Mouse (Mus musculus) embryonic facial prominence, embryonic 12.5 days (tissue): ENCODE data around the gene C9. TPM values are rescaled to one million over a fixed set of nuclear protein-coding genes. Genes with fewer than 3 reads are reported as not detected.

Experiments used
- ATAC-seq: fragments of 200-750 bp; cut with Nextera tagmentation; 2 replicates; pipeline ENCODE4 v1.8.0; 2017; ENCODE audit not compliant: insufficient number of reproducible peaks, insufficient read depth, low FRiP score, low TSS enrichment
- H3K27ac ChIP-seq: fragments of 300-500 bp; sonication (generic); 2 replicates; pipeline ENCODE4 v1.5.1; 2016; ENCODE audit warnings: mild to moderate bottlenecking
- H3K27me3 ChIP-seq: fragments of 300-500 bp; sonication (generic); 2 replicates; pipeline ENCODE4 v1.6.1; 2016; ENCODE audit warnings: mild to moderate bottlenecking, moderate library complexity
- H3K36me3 ChIP-seq: fragments of 300-500 bp; sonication (generic); 2 replicates; pipeline ENCODE4 v1.6.1; 2016; ENCODE audit warnings: mild to moderate bottlenecking
- H3K4me1 ChIP-seq: fragments of 300-500 bp; sonication (generic); 2 replicates; pipeline ENCODE4 v1.6.1; 2016
- H3K4me2 ChIP-seq: fragments of 300-500 bp; sonication (generic); replicated peaks from 2 replicates; pipeline ENCODE4 v1.6.1; 2016; ENCODE audit warnings: mild to moderate bottlenecking, moderate library complexity
- H3K4me3 ChIP-seq: fragments of 300-500 bp; sonication (generic); 2 replicates; pipeline ENCODE4 v1.5.1; 2016; ENCODE audit warnings: mild to moderate bottlenecking
- H3K9ac ChIP-seq: fragments of 300-500 bp; sonication (generic); 2 replicates; pipeline ENCODE4 v1.6.1; 2016; ENCODE audit warnings: mild to moderate bottlenecking, moderate library complexity
- H3K9me3 ChIP-seq: fragments of 300-500 bp; sonication (generic); 2 replicates; pipeline ENCODE4 v1.6.1; 2016; ENCODE audit warnings: mild to moderate bottlenecking, moderate library complexity
- WGBS: fragments of 180-500 bp; shearing (Covaris S2); methylation state at CpG from one replicate; pipeline ENCODE4 v1.1.7; 2016; 5-methylcytosine and 5-hydroxymethylcytosine counted together
- polyA plus RNA-seq: library from polyadenylated mRNA; unstranded; fragments of >200 nt; fragmentation: Nextera tagmentation; extraction: Ambion mirVana; gene quantifications from 2 replicates; pipeline ENCODE4 v1.2.1, GENCODE M21; 2016

Gene C9
- polyA plus RNA-seq, 1 experiment from 2014 or later, result 0.10 TPM

GRCm38 (mm10) chr15:6469384-6469783, 24.3 kb downstream of the C9 start:
- H3K9me3 ChIP-seq, result no peaks in the 10 kb centered on the region
- no peaks in the 10 kb centered on the region for H3K36me3 ChIP-seq
- no peak overlapping the region for H3K4me2 ChIP-seq
- H3K27ac ChIP-seq, result no peak overlapping the region
- ATAC-seq, result no peak
- peaks cover 4% of the 10 kb centered on the region for H3K4me1 ChIP-seq
- H3K9ac ChIP-seq, result no peak overlapping the region
- WGBS, result 93% methylated on average over 3 of the region's 3 CpGs
- H3K27me3 ChIP-seq, result no peaks in the 10 kb centered on the region
- H3K4me3 ChIP-seq, result no peak overlapping the region

DNA sequence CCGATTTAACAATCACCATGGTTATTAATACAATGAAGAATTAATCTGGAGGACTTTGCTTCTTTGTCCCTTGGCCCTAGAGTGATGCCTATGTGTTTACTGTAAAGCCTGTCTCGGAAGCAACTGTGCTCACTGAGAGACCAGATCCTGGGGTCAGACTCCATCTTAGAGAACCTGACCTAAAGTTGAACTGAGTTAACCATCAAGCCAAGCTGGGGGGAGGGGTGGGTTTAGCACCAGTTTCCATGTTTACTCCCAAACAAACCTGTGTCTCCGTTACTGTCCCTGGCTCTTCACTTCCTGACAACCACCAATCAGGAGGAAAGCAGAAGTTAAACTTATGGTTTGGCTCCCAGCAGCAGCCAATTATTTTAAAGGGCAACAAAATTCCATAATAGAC, 38.4 kb downstream of the C9 start:
- no peaks in the 10 kb centered on the region for H3K27me3 ChIP-seq
- no peak for ATAC-seq
- H3K27ac ChIP-seq, result no peak overlapping the region
- no peak overlapping the region for H3K4me2 ChIP-seq
- H3K4me1 ChIP-seq, result no peaks in the 10 kb centered on the region
- H3K36me3 ChIP-seq, result no peaks in the 10 kb centered on the region
- no peak overlapping the region for H3K4me3 ChIP-seq
- WGBS, result 73% methylated on average over 3 of the region's 3 CpGs
- no peaks in the 10 kb centered on the region for H3K9me3 ChIP-seq
- H3K9ac ChIP-seq, result no peak overlapping the region

GRCm38 (mm10) chr15:6492386-6492785, 47.3 kb downstream of the C9 start:
- Histone ChIP-seq H3K36me3 (no peaks in the 10 kb centered on the region), H3K4me3 (no peak overlapping the region), H3K4me1 (no peaks in the 10 kb centered on the region), H3K9me3 (no peaks in the 10 kb centered on the region), H3K27me3 (no peaks in the 10 kb centered on the region), H3K27ac (no peak overlapping the region), H3K9ac (no peak overlapping the region), H3K4me2 (no peak overlapping the region)
- ATAC-seq, result no peak
- 90% methylated on average over 2 of the region's 2 CpGs for WGBS

DNA sequence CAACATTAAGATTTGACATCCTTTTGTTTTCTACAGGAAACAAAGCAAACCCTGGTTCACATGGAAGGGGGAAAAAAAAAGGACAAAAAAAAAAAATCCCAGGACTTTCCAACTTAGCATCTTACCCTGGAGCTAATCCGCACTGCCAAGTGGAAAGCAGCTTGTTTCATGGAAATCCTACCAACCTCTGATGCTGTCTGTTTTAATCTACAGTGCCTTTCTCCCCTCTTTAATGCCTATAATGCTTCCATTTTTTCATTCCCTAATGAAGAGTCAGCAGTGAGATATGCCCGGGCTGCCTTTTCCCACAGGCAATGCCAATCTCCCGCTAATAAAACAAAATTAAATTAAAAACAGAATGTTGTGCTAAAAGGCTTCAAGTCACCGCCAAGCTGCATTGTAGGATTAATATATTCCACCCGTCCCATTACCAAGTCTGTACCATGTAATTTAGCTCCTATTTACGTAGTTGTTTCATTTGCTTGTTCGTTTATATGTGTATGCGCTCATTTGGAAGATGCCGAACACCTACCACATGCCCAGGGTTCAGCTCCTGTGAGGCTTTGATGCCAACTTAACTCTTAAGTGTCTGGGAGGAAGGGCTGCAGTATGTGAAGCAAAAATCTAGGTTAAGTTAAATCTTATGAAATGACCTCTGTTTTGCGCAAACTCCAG, 53.4 kb downstream of the C9 start:
- 51% methylated on average over 10 of the region's 10 CpGs for WGBS
- Histone ChIP-seq H3K4me2 (no peak overlapping the region), H3K4me3 (no peak overlapping the region), H3K4me1 (no peaks in the 10 kb centered on the region), H3K27me3 (no peaks in the 10 kb centered on the region), H3K9ac (no peak overlapping the region), H3K36me3 (no peaks in the 10 kb centered on the region), H3K9me3 (no peaks in the 10 kb centered on the region), H3K27ac (no peak overlapping the region)
- ATAC-seq, result no peak

DNA sequence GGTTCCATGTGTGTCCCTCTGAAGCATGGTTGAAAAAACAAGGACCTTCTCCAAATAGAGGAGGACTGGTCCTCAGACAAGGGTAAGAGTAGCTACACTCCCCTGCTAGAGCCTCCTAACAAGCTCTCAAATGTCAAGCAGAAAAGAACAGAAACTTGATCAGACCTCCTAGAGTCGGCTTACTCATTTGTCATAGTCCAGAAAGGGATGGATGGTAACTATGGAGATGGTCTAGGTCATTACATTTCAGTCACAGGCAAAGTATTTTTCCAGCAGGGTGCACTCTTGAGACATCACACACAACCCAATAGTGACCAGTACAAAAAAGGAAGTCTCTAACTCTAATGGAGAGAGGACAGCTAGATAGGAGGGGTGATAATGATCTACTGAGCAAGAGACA, 55.7 kb downstream of the C9 start:
- Histone ChIP-seq H3K36me3 (no peaks in the 10 kb centered on the region), H3K4me3 (no peak overlapping the region), H3K27me3 (no peaks in the 10 kb centered on the region), H3K27ac (no peak overlapping the region), H3K9me3 (no peaks in the 10 kb centered on the region), H3K9ac (no peak overlapping the region), H3K4me2 (no peak overlapping the region), H3K4me1 (no peaks in the 10 kb centered on the region)
- ATAC-seq, result no peak
- WGBS, result 31% methylated on average over 1 of the region's 1 CpGs

- Histone ChIP-seq H3K9me3 (no peaks in the 10 kb centered on the region), H3K27ac (no peak overlapping the region), H3K4me3 (no peak overlapping the region), H3K4me1 (no peaks in the 10 kb centered on the region), H3K4me2 (no peak overlapping the region), H3K9ac (no peak overlapping the region), H3K36me3 (no peaks in the 10 kb centered on the region), H3K27me3 (no peaks in the 10 kb centered on the region)
- no peak for ATAC-seq
- WGBS, result 94% methylated on average over 1 of the region's 1 CpGs
Observed at GRCm38 (mm10) chr15:6517525-6517924, 72.4 kb downstream of the C9 start.

DNA sequence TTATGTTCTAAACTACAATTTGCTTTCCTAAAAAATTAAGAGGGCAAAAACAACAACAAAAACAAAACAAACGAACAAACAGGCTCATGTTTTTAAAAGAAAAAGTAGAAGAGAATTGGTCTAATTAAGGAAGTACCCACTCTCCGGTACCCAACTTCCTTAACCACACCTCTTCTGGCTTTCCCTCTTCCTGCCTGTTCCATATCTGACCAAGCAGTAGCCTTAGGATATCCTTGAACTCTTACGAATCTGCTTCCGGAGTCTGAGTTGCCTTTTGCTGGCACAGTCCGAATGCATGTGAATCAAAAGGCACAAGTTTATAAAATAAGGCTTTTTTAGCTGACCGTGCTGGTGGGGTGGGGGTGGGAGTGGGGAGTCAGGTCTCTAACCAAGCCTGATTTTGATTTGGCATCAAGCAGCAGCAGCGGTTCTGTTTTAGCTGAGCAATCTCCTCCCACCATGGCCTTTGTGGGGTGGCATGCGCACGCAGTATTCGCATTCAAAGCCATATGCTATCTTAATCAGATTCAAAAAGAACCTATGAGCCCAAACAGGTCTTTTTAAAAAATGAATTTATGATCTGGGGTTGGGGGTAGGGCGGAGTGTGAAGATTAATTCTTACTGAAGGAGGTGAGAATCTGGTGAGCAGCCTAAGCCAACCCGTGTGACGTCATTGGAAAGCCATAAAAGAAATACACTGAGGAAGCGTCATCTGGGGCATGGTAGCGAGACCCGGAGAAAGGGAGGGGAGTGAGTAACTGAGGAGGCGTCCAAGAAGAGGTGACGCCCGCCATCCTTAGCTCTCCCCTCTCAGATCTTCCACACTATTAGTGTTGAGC, 74.5 kb downstream of the C9 start:
- no peaks in the 10 kb centered on the region for H3K27me3 ChIP-seq
- ATAC-seq, result no peak
- WGBS, result 83% methylated on average over 19 of the region's 19 CpGs
- no peaks in the 10 kb centered on the region for H3K36me3 ChIP-seq
- H3K27ac ChIP-seq, result no peak overlapping the region
- H3K9ac ChIP-seq, result no peak overlapping the region
- no peak overlapping the region for H3K4me2 ChIP-seq
- no peaks in the 10 kb centered on the region for H3K4me1 ChIP-seq
- no peaks in the 10 kb centered on the region for H3K9me3 ChIP-seq
- no peak overlapping the region for H3K4me3 ChIP-seq

DNA sequence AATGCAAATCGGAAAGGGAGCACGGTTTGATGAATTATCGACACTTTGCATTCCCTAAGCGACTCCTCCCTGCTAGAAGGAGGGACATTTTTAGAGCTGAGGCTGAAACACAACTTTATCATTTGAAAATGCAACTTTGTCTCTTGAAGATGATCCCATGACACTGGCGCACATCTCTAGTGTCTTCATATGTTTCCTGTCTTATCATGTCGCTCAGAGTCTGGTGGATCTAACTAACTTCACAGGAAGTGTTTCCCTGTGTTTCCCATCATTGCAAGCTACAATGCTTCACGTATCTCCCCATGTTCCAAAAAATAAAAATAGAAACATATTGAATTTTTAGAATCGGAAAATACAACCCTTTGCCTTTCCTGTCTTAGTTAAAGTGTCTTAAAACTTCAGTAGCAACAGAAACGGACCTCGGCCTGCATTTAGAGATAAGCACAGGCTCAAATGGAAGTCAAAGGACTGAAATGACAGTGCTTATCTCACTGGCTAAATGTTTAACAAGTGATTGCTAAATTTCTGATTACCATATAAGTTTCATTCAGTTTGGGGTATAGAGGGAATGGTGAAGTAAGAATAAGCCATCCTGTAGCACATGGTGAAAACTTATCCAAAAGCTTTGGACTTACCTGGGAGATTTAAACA, 75.5 kb downstream of the C9 start:
- Histone ChIP-seq H3K27ac (no peak overlapping the region), H3K4me2 (no peak overlapping the region), H3K4me3 (no peak overlapping the region), H3K36me3 (no peaks in the 10 kb centered on the region), H3K27me3 (no peaks in the 10 kb centered on the region), H3K9ac (no peak overlapping the region), H3K4me1 (no peaks in the 10 kb centered on the region), H3K9me3 (no peaks in the 10 kb centered on the region)
- no peak for ATAC-seq
- 86% methylated on average over 10 of the region's 10 CpGs for WGBS

DNA sequence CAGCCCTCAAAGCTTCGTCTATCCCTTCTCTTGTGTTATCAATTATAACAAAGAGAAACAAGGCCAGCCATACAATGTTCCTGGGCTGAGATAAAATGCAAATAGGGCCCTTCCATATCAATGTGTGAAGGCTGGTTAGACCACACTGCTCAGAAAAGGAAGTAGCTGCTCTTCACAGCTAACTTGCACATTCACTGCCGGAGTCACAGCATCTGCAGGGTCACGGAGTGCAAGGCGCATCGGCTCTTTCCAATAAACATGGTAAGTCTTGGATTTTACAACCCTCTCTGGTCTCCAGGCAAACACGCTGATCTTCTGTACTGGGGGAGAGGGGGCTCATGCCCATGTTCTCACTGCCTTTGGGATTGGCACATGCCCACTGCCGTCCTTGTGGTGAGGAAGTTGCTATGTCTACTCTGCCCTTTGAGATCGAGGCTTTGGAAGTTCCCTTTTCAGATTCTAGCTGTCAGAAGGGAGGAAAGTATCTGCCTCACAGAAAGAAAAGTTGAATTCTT, 77.6 kb downstream of the C9 start, which contains the start of gene Fyb:
TSS of gene Fyb (plus strand) at position 201 of the 515 bp plus-strand sequence.
- ATAC-seq, result no peak
- no peaks in the 10 kb centered on the region for H3K4me1 ChIP-seq
- H3K9ac ChIP-seq, result no peak within 1 kb of the TSS

GRCm38 (mm10) chr15:6524801-6525200, 79.7 kb downstream of the C9 start:
- Histone ChIP-seq H3K4me2 (no peak overlapping the region), H3K9me3 (no peaks in the 10 kb centered on the region), H3K27ac (no peak overlapping the region), H3K9ac (no peak overlapping the region), H3K4me3 (no peak overlapping the region), H3K4me1 (no peaks in the 10 kb centered on the region), H3K27me3 (no peaks in the 10 kb centered on the region), H3K36me3 (no peaks in the 10 kb centered on the region)
- ATAC-seq, result no peak
- WGBS, result 92% methylated on average over 2 of the region's 2 CpGs

More for the DNA sequence above, 77.6 kb downstream of the C9 start, which contains the start of gene Fyb:
- no peaks in the 10 kb centered on the region for H3K36me3 ChIP-seq
- no peaks in the 10 kb centered on the region for H3K9me3 ChIP-seq
- no peak within 1 kb of the TSS for H3K4me3 ChIP-seq
- H3K27me3 ChIP-seq, result no peaks in the 10 kb centered on the region
- no peak within 1 kb of the TSS for H3K27ac ChIP-seq
- no peak within 1 kb of the TSS for H3K4me2 ChIP-seq
- 80% methylated on average over 8 of the region's 8 CpGs for WGBS

DNA sequence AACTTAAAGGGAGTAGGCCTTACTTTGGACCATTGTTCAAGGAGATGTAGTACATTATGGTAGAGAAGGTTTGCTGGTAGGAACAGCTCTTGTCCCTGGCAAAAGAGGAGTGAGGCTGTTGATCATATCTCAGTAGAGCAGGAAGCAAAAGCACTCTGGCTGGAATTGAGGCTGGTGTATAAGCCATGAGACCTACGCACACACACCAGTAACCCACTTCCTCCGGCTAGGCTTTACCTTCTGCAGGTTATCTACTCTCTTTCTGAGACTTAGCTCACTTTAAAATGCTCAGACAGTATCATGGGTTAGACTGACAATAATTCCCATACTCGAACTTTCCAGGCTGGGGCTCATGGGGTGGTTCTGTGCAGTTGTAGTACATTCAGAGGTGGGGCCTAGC, 80.3 kb downstream of the C9 start:
- H3K27ac ChIP-seq, result no peak overlapping the region
- 85% methylated on average over 3 of the region's 3 CpGs for WGBS

More for the DNA sequence above, 80.3 kb downstream of the C9 start:
- no peak for ATAC-seq
- Histone ChIP-seq H3K4me3 (no peak overlapping the region), H3K4me2 (no peak overlapping the region), H3K9me3 (no peaks in the 10 kb centered on the region), H3K36me3 (no peaks in the 10 kb centered on the region), H3K27me3 (no peaks in the 10 kb centered on the region), H3K9ac (no peak overlapping the region), H3K4me1 (no peaks in the 10 kb centered on the region)
